Mouse (Mus musculus): ENCODE measurements around the gene Tax1bp3.

DNA sequence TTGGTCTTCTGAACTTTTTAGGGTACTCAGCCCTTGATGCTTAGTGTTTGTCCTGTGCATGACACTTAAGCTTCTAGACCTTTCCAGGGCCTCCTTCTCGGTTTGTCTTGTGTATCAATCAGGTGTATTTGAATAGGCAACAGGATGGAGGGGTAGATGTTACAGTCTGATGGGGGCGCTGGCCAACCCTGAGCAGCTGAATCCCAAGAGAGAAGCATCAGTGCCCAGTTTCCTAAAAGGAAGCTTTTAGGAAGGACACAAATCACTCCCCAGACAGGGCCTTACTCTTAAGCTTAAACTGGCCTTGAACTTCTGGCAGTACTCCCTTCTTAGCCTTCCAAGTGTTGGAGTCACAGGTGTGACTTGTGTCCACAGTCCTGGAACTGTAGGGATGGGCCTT lies 1.0 kb downstream of the Tax1bp3 start:
- TF ChIP-seq CTCF (IDR thresholded peaks at IDR 0.05; ENCODE audit: low read depth), result no peak
- no peak for TF ChIP-seq EP300 (IDR thresholded peaks at IDR 0.05; ENCODE audit: low read depth)
